Mouse (Mus musculus): ENCODE measurements around the gene Helz2. TPM values are rescaled to one million over a fixed set of nuclear protein-coding genes. Genes with fewer than 3 reads are reported as not detected.

Gene Helz2
- polyA plus RNA-seq (2012; rRNA removed) = 45.2 and 46.9 TPM in 2 replicates

GRCm38 (mm10) chr2:181241602-181242313, at the start of gene Helz2:
Gene Helz2 (minus strand): TSS chr2:181242027.

GRCm38 (mm10) chr2:181287958-181288350, 46.1 kb upstream of the Helz2 start, which contains the start of gene Gmeb2:
Gene Gmeb2 (minus strand): TSS chr2:181288035.

GRCm38 (mm10) chr2:181219538-181220216, 22.1 kb downstream of the Helz2 start, which contains the start of gene Fndc11:
Gene Fndc11 (plus strand): TSS chr2:181220013.

GRCm38 (mm10) chr2:181213021-181213445, 28.8 kb downstream of the Helz2 start, which contains the start of gene Srms:
Gene Srms (minus strand): TSS chr2:181213185.

GRCm38 (mm10) chr2:181202422-181202821, 39.4 kb downstream of the Helz2 start, which contains the start of gene Ptk6:
Gene Ptk6 (minus strand): TSS chr2:181202789.

GRCm38 (mm10) chr2:181187121-181188000, 54.5 kb downstream of the Helz2 start, which contains the start of gene Ppdpf:
Gene Ppdpf (plus strand): TSS chr2:181187247.

Other genes with a start within 250 kb of the Helz2 start
- gene Chrna4, start 198.5 kb downstream of the Helz2 start, polyA plus RNA-seq (2012; rRNA removed) = 0.06 and 0.25 TPM in 2 replicates
- 1.1 and 1.4 TPM in 2 replicates for gene Kcnq2, start 106.7 kb downstream of the Helz2 start, polyA plus RNA-seq (2012; rRNA removed)
- 8.8 and 9.5 TPM in 2 replicates for gene Eef1a2, start 85.0 kb downstream of the Helz2 start, polyA plus RNA-seq (2012; rRNA removed)
- gene Ppdpf, start 54.8 kb downstream of the Helz2 start, polyA plus RNA-seq (2012; rRNA removed) = 223 and 266 TPM in 2 replicates
- gene Ptk6, start 39.2 kb downstream of the Helz2 start, polyA plus RNA-seq (2012; rRNA removed) = 4.5 and 7.2 TPM in 2 replicates
- 1.2 and 1.5 TPM in 2 replicates for gene Srms, start 28.8 kb downstream of the Helz2 start, polyA plus RNA-seq (2012; rRNA removed)
- 0.35 and 0.61 TPM in 2 replicates for gene Fndc11, start 22.0 kb downstream of the Helz2 start, polyA plus RNA-seq (2012; rRNA removed)
- gene Gmeb2, start 46.0 kb upstream of the Helz2 start, polyA plus RNA-seq (2012; rRNA removed) = 32.6 and 34.0 TPM in 2 replicates
- gene Stmn3, start 72.5 kb upstream of the Helz2 start, polyA plus RNA-seq (2012; rRNA removed) = 6.0 and 7.6 TPM in 2 replicates
- gene Rtel1, start 77.7 kb upstream of the Helz2 start, polyA plus RNA-seq (2012; rRNA removed) = 23.9 and 29.0 TPM in 2 replicates
- 32.6 and 36.8 TPM in 2 replicates for gene Zgpat, start 122.9 kb upstream of the Helz2 start, polyA plus RNA-seq (2012; rRNA removed)
- gene Arfrp1, start 123.4 kb upstream of the Helz2 start, polyA plus RNA-seq (2012; rRNA removed) = 25.9 and 30.4 TPM in 2 replicates
- gene Lime1, start 138.1 kb upstream of the Helz2 start, polyA plus RNA-seq (2012; rRNA removed) = 94.1 and 102 TPM in 2 replicates
- gene Zbtb46, start 217.4 kb upstream of the Helz2 start, polyA plus RNA-seq (2012; rRNA removed) = 2.0 TPM in 2 replicates